Mouse (Mus musculus): ENCODE data around the gene Bcar3. TPM values are rescaled to one million over a fixed set of nuclear protein-coding genes. Genes with fewer than 3 reads are reported as not detected.
"Not testable (repeated sequence)": the region's sequence is repeated elsewhere in the genome, so short reads cannot be mapped to it uniquely, and the experiment has no call there.

Gene Bcar3
- polyA plus RNA-seq, 1 experiment = 8.2 TPM

DNA sequence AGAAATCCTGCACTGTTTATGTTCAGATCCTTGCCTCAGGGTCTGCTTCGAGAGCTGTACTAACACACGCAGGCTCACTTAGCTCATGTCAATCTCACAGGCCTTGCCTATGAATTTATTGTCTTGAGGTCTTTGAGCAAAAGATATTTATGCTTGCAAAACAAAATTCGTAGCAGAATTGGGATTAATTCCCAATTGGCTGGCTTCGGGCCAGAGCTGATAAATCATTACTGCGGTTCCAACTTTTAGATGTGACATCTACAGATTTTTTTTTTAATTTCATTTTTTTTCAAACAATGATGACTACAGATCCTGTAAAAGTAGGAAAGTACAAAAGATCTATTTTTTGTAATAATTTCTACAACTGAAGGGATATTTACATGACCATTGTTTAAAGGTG, 86.8 kb downstream of the Bcar3 start:
- Histone ChIP-seq H3K27ac (ENCODE audit: control insufficient read depth, insufficient read depth, low read length) (no peak overlapping the region), H3K36me3 (ENCODE audit: control insufficient read depth, insufficient read depth, low read length) (no peaks in the 10 kb centered on the region), H3K27me3 (ENCODE audit: control insufficient read depth, insufficient read depth, low read length) (no peaks in the 10 kb centered on the region), H3K4me3 (ENCODE audit: control insufficient read depth, insufficient read depth, low read length) (no peak overlapping the region), H3K4me1 (replicated peaks; ENCODE audit: control insufficient read depth, insufficient read depth, low read length) (no peaks in the 10 kb centered on the region)
- DNase-seq = no peak
- no peak for TF ChIP-seq CTCF (IDR thresholded peaks at IDR 0.05; ENCODE audit: borderline replicate concordance, control insufficient read depth, extremely low read depth, insufficient read depth, low read length, poor library complexity)
- TF ChIP-seq POLR2A (IDR thresholded peaks at IDR 0.05; ENCODE audit: control insufficient read depth, extremely low read depth, insufficient read depth, low read length, poor library complexity) = no peak
- WGBS = 96% methylated on average over 5 of the region's 5 CpGs

DNA sequence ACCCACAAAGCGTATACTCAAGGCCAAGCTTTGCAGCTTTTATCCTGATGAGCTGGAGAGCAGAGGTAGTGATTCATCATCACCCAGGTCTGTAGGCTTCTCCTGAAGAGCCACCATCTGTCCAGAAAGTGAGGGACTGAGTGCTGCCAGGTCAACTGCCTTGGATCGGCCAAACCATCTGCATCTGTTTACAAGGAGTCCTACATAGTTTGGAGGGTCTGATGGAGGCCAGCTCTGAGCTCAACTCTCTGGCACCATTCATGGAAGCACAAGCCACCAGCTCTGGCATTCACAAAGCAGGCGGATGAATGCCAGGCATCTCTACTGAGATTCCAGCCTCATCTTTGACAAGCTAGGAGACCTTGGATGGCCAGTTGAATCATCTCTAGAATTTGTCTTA, 87.7 kb downstream of the Bcar3 start:
- H3K27me3 ChIP-seq (ENCODE audit: control insufficient read depth, insufficient read depth, low read length) = no peaks in the 10 kb centered on the region
- H3K4me1 ChIP-seq (replicated peaks; ENCODE audit: control insufficient read depth, insufficient read depth, low read length) = no peaks in the 10 kb centered on the region
- no peak overlapping the region for H3K27ac ChIP-seq (ENCODE audit: control insufficient read depth, insufficient read depth, low read length)
- no peaks in the 10 kb centered on the region for H3K36me3 ChIP-seq (ENCODE audit: control insufficient read depth, insufficient read depth, low read length)
- WGBS = 91% methylated on average over 3 of the region's 3 CpGs
- H3K4me3 ChIP-seq (ENCODE audit: control insufficient read depth, insufficient read depth, low read length) = no peak overlapping the region
- DNase-seq = no peak
- TF ChIP-seq CTCF (IDR thresholded peaks at IDR 0.05; ENCODE audit: borderline replicate concordance, control insufficient read depth, extremely low read depth, insufficient read depth, low read length, poor library complexity) (no peak), POLR2A (IDR thresholded peaks at IDR 0.05; ENCODE audit: control insufficient read depth, extremely low read depth, insufficient read depth, low read length, poor library complexity) (no peak)

DNA sequence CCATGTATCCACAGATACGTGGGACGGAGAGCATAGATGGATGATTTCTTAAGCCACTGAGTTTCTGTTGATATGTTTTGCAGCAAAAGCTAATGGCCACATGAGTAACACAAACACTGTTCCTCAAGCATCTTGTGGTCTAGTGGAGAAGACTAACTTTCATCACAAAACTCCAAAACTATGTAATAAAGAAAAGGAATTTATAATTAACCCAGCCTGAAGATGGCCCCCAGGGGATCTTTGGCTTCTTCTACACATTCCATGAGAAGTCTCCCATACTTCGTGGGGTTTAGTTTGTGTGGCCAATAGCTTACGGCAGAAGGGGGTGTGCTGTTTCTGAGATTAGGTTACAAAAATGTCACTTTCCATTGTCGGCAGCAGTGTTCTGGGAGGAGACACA, 92.5 kb downstream of the Bcar3 start:
- H3K27me3 ChIP-seq (ENCODE audit: control insufficient read depth, insufficient read depth, low read length) = no peaks in the 10 kb centered on the region
- TF ChIP-seq POLR2A (IDR thresholded peaks at IDR 0.05; ENCODE audit: control insufficient read depth, extremely low read depth, insufficient read depth, low read length, poor library complexity) = no peak
- no peak for TF ChIP-seq CTCF (IDR thresholded peaks at IDR 0.05; ENCODE audit: borderline replicate concordance, control insufficient read depth, extremely low read depth, insufficient read depth, low read length, poor library complexity)
- no peaks in the 10 kb centered on the region for H3K4me1 ChIP-seq (replicated peaks; ENCODE audit: control insufficient read depth, insufficient read depth, low read length)
- WGBS = 96% methylated on average over 5 of the region's 5 CpGs
- no peak overlapping the region for H3K4me3 ChIP-seq (ENCODE audit: control insufficient read depth, insufficient read depth, low read length)
- no peak for DNase-seq
- no peak overlapping the region for H3K27ac ChIP-seq (ENCODE audit: control insufficient read depth, insufficient read depth, low read length)
- no peaks in the 10 kb centered on the region for H3K36me3 ChIP-seq (ENCODE audit: control insufficient read depth, insufficient read depth, low read length)

DNA sequence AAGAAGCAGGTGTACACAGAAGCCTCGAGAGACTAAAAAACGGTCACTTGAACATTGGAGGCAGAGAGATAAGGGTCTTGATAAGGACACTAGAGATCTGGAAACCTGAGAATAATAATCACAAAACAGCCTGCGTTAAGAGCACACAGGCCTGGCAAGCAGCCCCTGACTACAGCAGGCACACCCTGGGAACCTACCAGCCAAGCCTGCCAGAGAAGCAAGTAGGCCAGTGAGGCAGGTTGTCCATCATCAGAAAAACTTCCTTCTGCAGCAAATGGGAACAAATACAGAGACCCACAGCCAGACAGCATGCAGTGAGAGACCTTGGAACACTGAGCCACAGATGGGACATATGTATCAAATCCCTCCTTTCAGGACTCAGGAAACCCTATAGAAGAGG, 93.8 kb downstream of the Bcar3 start:
- 92% methylated on average over 3 of the region's 3 CpGs for WGBS
- H3K36me3 ChIP-seq (ENCODE audit: control insufficient read depth, insufficient read depth, low read length) = no peaks in the 10 kb centered on the region
- H3K27me3 ChIP-seq (ENCODE audit: control insufficient read depth, insufficient read depth, low read length) = no peaks in the 10 kb centered on the region
- no peak overlapping the region for H3K27ac ChIP-seq (ENCODE audit: control insufficient read depth, insufficient read depth, low read length)
- H3K4me3 ChIP-seq (ENCODE audit: control insufficient read depth, insufficient read depth, low read length) = no peak overlapping the region
- no peak for TF ChIP-seq CTCF (IDR thresholded peaks at IDR 0.05; ENCODE audit: borderline replicate concordance, control insufficient read depth, extremely low read depth, insufficient read depth, low read length, poor library complexity)
- TF ChIP-seq POLR2A (IDR thresholded peaks at IDR 0.05; ENCODE audit: control insufficient read depth, extremely low read depth, insufficient read depth, low read length, poor library complexity) = no peak
- H3K4me1 ChIP-seq (replicated peaks; ENCODE audit: control insufficient read depth, insufficient read depth, low read length) = no peaks in the 10 kb centered on the region
- DNase-seq = no peak

DNA sequence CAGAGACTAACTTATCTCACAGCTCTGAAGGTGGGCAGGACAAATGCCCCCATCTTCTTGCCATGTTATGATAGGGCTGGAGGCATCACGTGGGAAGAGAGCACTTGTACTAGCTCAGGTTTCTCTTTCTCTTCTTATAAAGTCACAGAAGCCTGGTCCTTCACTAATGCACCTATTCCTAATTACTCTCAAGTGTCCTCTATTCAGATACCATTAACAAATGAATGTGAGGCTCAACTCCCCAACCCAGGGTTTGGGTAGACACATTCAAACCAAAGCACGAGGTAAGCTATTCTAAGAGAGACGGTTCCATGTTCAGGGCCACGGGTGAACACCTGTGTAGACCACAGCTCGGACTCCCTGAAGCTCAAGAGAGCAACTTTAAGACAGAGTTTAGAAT, 96.0 kb downstream of the Bcar3 start:
- Histone ChIP-seq H3K4me3 (ENCODE audit: control insufficient read depth, insufficient read depth, low read length) (no peak overlapping the region), H3K36me3 (ENCODE audit: control insufficient read depth, insufficient read depth, low read length) (no peaks in the 10 kb centered on the region), H3K4me1 (replicated peaks; ENCODE audit: control insufficient read depth, insufficient read depth, low read length) (no peaks in the 10 kb centered on the region; the same call in 1 of the 2 replicates), H3K27me3 (ENCODE audit: control insufficient read depth, insufficient read depth, low read length) (no peaks in the 10 kb centered on the region), H3K27ac (ENCODE audit: control insufficient read depth, insufficient read depth, low read length) (no peak overlapping the region)
- TF ChIP-seq POLR2A (IDR thresholded peaks at IDR 0.05; ENCODE audit: control insufficient read depth, extremely low read depth, insufficient read depth, low read length, poor library complexity) (no peak), CTCF (IDR thresholded peaks at IDR 0.05; ENCODE audit: borderline replicate concordance, control insufficient read depth, extremely low read depth, insufficient read depth, low read length, poor library complexity) (no peak)
- no peak for DNase-seq
- 26% methylated on average over 5 of the region's 5 CpGs for WGBS

DNA sequence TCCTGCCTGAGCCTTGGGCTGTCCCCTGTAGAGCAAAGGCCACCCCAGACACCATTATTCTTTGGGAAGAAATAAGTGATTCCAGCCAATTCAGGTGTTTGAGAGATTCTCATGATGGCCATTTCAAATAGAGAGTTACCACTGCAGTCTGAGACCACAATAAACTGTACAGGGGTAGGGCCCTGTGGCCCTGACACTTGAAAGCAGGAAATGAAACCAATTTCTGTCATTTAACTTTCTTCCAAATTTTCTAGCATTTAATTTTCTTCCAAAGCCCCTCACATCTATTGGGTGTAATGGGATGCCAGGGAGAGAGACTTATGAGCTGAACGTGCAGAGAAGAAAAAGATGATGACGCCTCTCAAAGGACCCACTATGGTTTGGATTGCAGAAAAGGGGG, 97.2 kb downstream of the Bcar3 start:
- TF ChIP-seq CTCF (IDR thresholded peaks at IDR 0.05; ENCODE audit: borderline replicate concordance, control insufficient read depth, extremely low read depth, insufficient read depth, low read length, poor library complexity) (no peak), POLR2A (IDR thresholded peaks at IDR 0.05; ENCODE audit: control insufficient read depth, extremely low read depth, insufficient read depth, low read length, poor library complexity) (no peak)

DNA sequence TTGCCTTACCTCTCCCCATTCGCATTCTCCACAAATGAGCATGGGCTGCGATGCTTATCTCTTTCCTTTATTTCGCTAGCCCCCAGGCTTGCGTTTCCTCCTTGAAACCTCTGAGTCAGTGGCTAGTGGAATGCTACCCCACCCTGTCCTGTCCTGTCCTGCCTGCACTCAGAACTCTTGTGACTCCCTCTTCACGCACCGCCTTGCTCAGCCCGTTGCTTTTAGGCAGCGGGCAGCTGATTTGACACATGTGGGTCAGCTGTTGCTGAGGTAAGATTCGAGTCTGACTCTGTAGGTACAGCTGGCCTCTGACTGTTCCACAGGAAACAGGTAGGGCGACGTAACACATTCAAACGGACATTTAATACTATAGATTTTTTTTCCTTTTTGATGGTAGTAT, 97.9 kb downstream of the Bcar3 start:
- DNase-seq = no peak
- Histone ChIP-seq H3K36me3 (ENCODE audit: control insufficient read depth, insufficient read depth, low read length) (no peaks in the 10 kb centered on the region), H3K27ac (ENCODE audit: control insufficient read depth, insufficient read depth, low read length) (no peak overlapping the region), H3K4me3 (ENCODE audit: control insufficient read depth, insufficient read depth, low read length) (no peak overlapping the region), H3K4me1 (replicated peaks; ENCODE audit: control insufficient read depth, insufficient read depth, low read length) (no peaks in the 10 kb centered on the region; the same call in 1 of the 2 replicates), H3K27me3 (ENCODE audit: control insufficient read depth, insufficient read depth, low read length) (no peaks in the 10 kb centered on the region)
- 60% methylated on average over 12 of the region's 12 CpGs for WGBS
- TF ChIP-seq POLR2A (IDR thresholded peaks at IDR 0.05; ENCODE audit: control insufficient read depth, extremely low read depth, insufficient read depth, low read length, poor library complexity) = no peak

More for the DNA sequence above, 97.2 kb downstream of the Bcar3 start:
- H3K27ac ChIP-seq (ENCODE audit: control insufficient read depth, insufficient read depth, low read length) = no peak overlapping the region
- 97% methylated on average over 2 of the region's 2 CpGs for WGBS
- no peaks in the 10 kb centered on the region; the same call in 1 of the 2 replicates for H3K4me1 ChIP-seq (replicated peaks; ENCODE audit: control insufficient read depth, insufficient read depth, low read length)
- H3K4me3 ChIP-seq (ENCODE audit: control insufficient read depth, insufficient read depth, low read length) = no peak overlapping the region
- no peaks in the 10 kb centered on the region for H3K36me3 ChIP-seq (ENCODE audit: control insufficient read depth, insufficient read depth, low read length)
- no peak for DNase-seq
- no peaks in the 10 kb centered on the region for H3K27me3 ChIP-seq (ENCODE audit: control insufficient read depth, insufficient read depth, low read length)

DNA sequence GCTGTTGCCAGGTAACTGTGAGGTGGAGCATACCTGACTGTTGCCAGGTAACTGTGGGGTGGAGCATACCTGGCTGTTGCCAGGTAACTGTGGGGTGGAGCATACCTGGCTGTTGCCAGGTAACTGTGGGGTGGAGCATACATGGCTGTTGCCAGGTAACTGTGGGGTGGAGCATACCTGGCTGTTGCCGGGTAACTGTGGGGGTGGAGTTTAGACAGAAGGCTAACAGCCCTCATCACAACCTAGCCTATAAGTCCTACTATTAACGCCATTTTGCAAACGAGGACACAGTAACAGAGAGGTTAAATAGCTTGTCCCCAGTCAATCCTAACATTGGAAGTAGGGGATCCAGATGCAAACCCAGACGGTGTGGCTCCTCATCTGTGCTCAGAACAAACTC, 99.5 kb downstream of the Bcar3 start:
- WGBS = 87% methylated on average over 4 of the region's 4 CpGs
- not testable (repeated sequence) for H3K36me3 ChIP-seq (ENCODE audit: control insufficient read depth, insufficient read depth, low read length); H3K27me3 ChIP-seq (ENCODE audit: control insufficient read depth, insufficient read depth, low read length); H3K27ac ChIP-seq (ENCODE audit: control insufficient read depth, insufficient read depth, low read length); H3K4me1 ChIP-seq (replicated peaks; ENCODE audit: control insufficient read depth, insufficient read depth, low read length); DNase-seq; H3K4me3 ChIP-seq (ENCODE audit: control insufficient read depth, insufficient read depth, low read length)
